Mouse (Mus musculus): ENCODE measurements around the gene Cisd3. TPM values are rescaled to one million over a fixed set of nuclear protein-coding genes. Genes with fewer than 3 reads are reported as not detected.
"Not testable (repeated sequence)": the region's sequence is repeated elsewhere in the genome, so short reads cannot be mapped to it uniquely, and the experiment has no call there.

Cisd3 gene
- polyA plus RNA-seq (2014; fragmentation: Nextera tagmentation; extraction: Ambion mirVana) = 20.8 and 21.9 TPM in 2 replicates

GRCm38 (mm10) chr11:97685613-97686321 lies at the start of gene Cisd3:
Gene Cisd3, plus strand, starts transcription at chr11:97685826.
- peak within 1 kb of the TSS; percentile 30 for H3K4me3 ChIP-seq (ENCODE audit: low read depth, low read length)
- H3K4me1 ChIP-seq (ENCODE audit: control insufficient read depth, insufficient read depth, low read length) = peaks cover 4% of the 10 kb centered on the region; the same call in 1 of the 2 replicates
- H3K27me3 ChIP-seq (ENCODE audit: control insufficient read depth, insufficient read depth, low read length) = no peaks in the 10 kb centered on the region
- H3K4me2 ChIP-seq (replicated peaks; ENCODE audit: low read depth, low read length) = peak within 1 kb of the TSS; percentile 63
- no peak within 1 kb of the TSS for H3K27ac ChIP-seq (ENCODE audit: low read length)
- ATAC-seq (ENCODE audit: insufficient number of reproducible peaks, insufficient read depth, low FRiP score, low read depth) = peak; percentile 85
- peak within 1 kb of the TSS; percentile 43; the same call in 1 of the 2 replicates for H3K9ac ChIP-seq (replicated peaks; ENCODE audit: low read depth, low read length)
- no peaks in the 10 kb centered on the region for H3K9me3 ChIP-seq (ENCODE audit: control insufficient read depth, low read depth, low read length)
- under 1% methylated on average over 43 of the region's 43 CpGs for WGBS
- peaks cover 36% of the 10 kb centered on the region for H3K36me3 ChIP-seq (ENCODE audit: control insufficient read depth, insufficient read depth, low read length)

- Histone ChIP-seq H3K27ac (ENCODE audit: low read length) (no peak overlapping the region), H3K9me3 (ENCODE audit: control insufficient read depth, low read depth, low read length) (no peaks in the 10 kb centered on the region), H3K36me3 (ENCODE audit: control insufficient read depth, insufficient read depth, low read length) (no peaks in the 10 kb centered on the region), H3K4me2 (replicated peaks; ENCODE audit: low read depth, low read length) (no peak overlapping the region), H3K27me3 (ENCODE audit: control insufficient read depth, insufficient read depth, low read length) (no peaks in the 10 kb centered on the region), H3K9ac (replicated peaks; ENCODE audit: low read depth, low read length) (no peak overlapping the region), H3K4me1 (ENCODE audit: control insufficient read depth, insufficient read depth, low read length) (no peaks in the 10 kb centered on the region), H3K4me3 (ENCODE audit: low read depth, low read length) (no peak overlapping the region)
- 54% methylated on average over 8 of the region's 8 CpGs for WGBS
- no peak for ATAC-seq (ENCODE audit: insufficient number of reproducible peaks, insufficient read depth, low FRiP score, low read depth)
These were observed 44.0 kb upstream of the Cisd3 start for GRCm38 (mm10) chr11:97641668-97642067.

- Histone ChIP-seq H3K9ac (replicated peaks; ENCODE audit: low read depth, low read length) (no peak overlapping the region), H3K27ac (ENCODE audit: low read length) (no peak overlapping the region), H3K4me3 (ENCODE audit: low read depth, low read length) (no peak overlapping the region), H3K4me1 (ENCODE audit: control insufficient read depth, insufficient read depth, low read length) (no peaks in the 10 kb centered on the region), H3K9me3 (ENCODE audit: control insufficient read depth, low read depth, low read length) (no peaks in the 10 kb centered on the region), H3K27me3 (ENCODE audit: control insufficient read depth, insufficient read depth, low read length) (no peaks in the 10 kb centered on the region), H3K4me2 (replicated peaks; ENCODE audit: low read depth, low read length) (no peak overlapping the region), H3K36me3 (ENCODE audit: control insufficient read depth, insufficient read depth, low read length) (no peaks in the 10 kb centered on the region)
- WGBS = 48% methylated on average over 2 of the region's 2 CpGs
- ATAC-seq (ENCODE audit: insufficient number of reproducible peaks, insufficient read depth, low FRiP score, low read depth) = no peak
These were observed 42.9 kb upstream of the Cisd3 start for GRCm38 (mm10) chr11:97642746-97643145.

- Histone ChIP-seq H3K4me3 (ENCODE audit: low read depth, low read length) (no peak overlapping the region), H3K9me3 (ENCODE audit: control insufficient read depth, low read depth, low read length) (no peaks in the 10 kb centered on the region), H3K27ac (ENCODE audit: low read length) (no peak overlapping the region), H3K9ac (replicated peaks; ENCODE audit: low read depth, low read length) (no peak overlapping the region), H3K27me3 (ENCODE audit: control insufficient read depth, insufficient read depth, low read length) (no peaks in the 10 kb centered on the region), H3K36me3 (ENCODE audit: control insufficient read depth, insufficient read depth, low read length) (no peaks in the 10 kb centered on the region), H3K4me1 (ENCODE audit: control insufficient read depth, insufficient read depth, low read length) (no peaks in the 10 kb centered on the region), H3K4me2 (replicated peaks; ENCODE audit: low read depth, low read length) (no peak overlapping the region)
- WGBS = 75% methylated on average over 8 of the region's 8 CpGs
- ATAC-seq (ENCODE audit: insufficient number of reproducible peaks, insufficient read depth, low FRiP score, low read depth) = no peak
These were observed 42.1 kb upstream of the Cisd3 start for GRCm38 (mm10) chr11:97643380-97644055.

GRCm38 (mm10) chr11:97644834-97645233 lies 40.8 kb upstream of the Cisd3 start:
- no peaks in the 10 kb centered on the region for H3K9me3 ChIP-seq (ENCODE audit: control insufficient read depth, low read depth, low read length)
- no peaks in the 10 kb centered on the region for H3K4me1 ChIP-seq (ENCODE audit: control insufficient read depth, insufficient read depth, low read length)
- H3K27me3 ChIP-seq (ENCODE audit: control insufficient read depth, insufficient read depth, low read length) = no peaks in the 10 kb centered on the region
- no peak overlapping the region for H3K27ac ChIP-seq (ENCODE audit: low read length)
- no peaks in the 10 kb centered on the region for H3K36me3 ChIP-seq (ENCODE audit: control insufficient read depth, insufficient read depth, low read length)
- H3K9ac ChIP-seq (replicated peaks; ENCODE audit: low read depth, low read length) = no peak overlapping the region
- ATAC-seq (ENCODE audit: insufficient number of reproducible peaks, insufficient read depth, low FRiP score, low read depth) = no peak
- no peak overlapping the region for H3K4me3 ChIP-seq (ENCODE audit: low read depth, low read length)
- H3K4me2 ChIP-seq (replicated peaks; ENCODE audit: low read depth, low read length) = no peak overlapping the region
- WGBS = 6% methylated on average over 6 of the region's 6 CpGs

- H3K36me3 ChIP-seq (ENCODE audit: control insufficient read depth, insufficient read depth, low read length); H3K9me3 ChIP-seq (ENCODE audit: control insufficient read depth, low read depth, low read length); H3K9ac ChIP-seq (replicated peaks; ENCODE audit: low read depth, low read length); H3K4me2 ChIP-seq (replicated peaks; ENCODE audit: low read depth, low read length); H3K27me3 ChIP-seq (ENCODE audit: control insufficient read depth, insufficient read depth, low read length); H3K4me3 ChIP-seq (ENCODE audit: low read depth, low read length); H3K4me1 ChIP-seq (ENCODE audit: control insufficient read depth, insufficient read depth, low read length); ATAC-seq (ENCODE audit: insufficient number of reproducible peaks, insufficient read depth, low FRiP score, low read depth); H3K27ac ChIP-seq (ENCODE audit: low read length): not testable (repeated sequence)
- WGBS = 88% methylated on average over 3 of the region's 4 CpGs
These were observed 37.1 kb upstream of the Cisd3 start for GRCm38 (mm10) chr11:97648541-97648940.

GRCm38 (mm10) chr11:97650341-97650740 lies 35.3 kb upstream of the Cisd3 start:
- Histone ChIP-seq H3K9me3 (ENCODE audit: control insufficient read depth, low read depth, low read length) (no peaks in the 10 kb centered on the region), H3K27ac (ENCODE audit: low read length) (no peak overlapping the region), H3K4me1 (ENCODE audit: control insufficient read depth, insufficient read depth, low read length) (no peaks in the 10 kb centered on the region), H3K27me3 (ENCODE audit: control insufficient read depth, insufficient read depth, low read length) (no peaks in the 10 kb centered on the region), H3K4me2 (replicated peaks; ENCODE audit: low read depth, low read length) (no peak overlapping the region), H3K9ac (replicated peaks; ENCODE audit: low read depth, low read length) (no peak overlapping the region), H3K36me3 (ENCODE audit: control insufficient read depth, insufficient read depth, low read length) (no peaks in the 10 kb centered on the region), H3K4me3 (ENCODE audit: low read depth, low read length) (no peak overlapping the region)
- ATAC-seq (ENCODE audit: insufficient number of reproducible peaks, insufficient read depth, low FRiP score, low read depth) = no peak
- WGBS = 60% methylated on average over 5 of the region's 5 CpGs

- not testable (repeated sequence) for H3K4me2 ChIP-seq (replicated peaks; ENCODE audit: low read depth, low read length); H3K9ac ChIP-seq (replicated peaks; ENCODE audit: low read depth, low read length); H3K36me3 ChIP-seq (ENCODE audit: control insufficient read depth, insufficient read depth, low read length); ATAC-seq (ENCODE audit: insufficient number of reproducible peaks, insufficient read depth, low FRiP score, low read depth); H3K9me3 ChIP-seq (ENCODE audit: control insufficient read depth, low read depth, low read length); H3K4me3 ChIP-seq (ENCODE audit: low read depth, low read length); H3K4me1 ChIP-seq (ENCODE audit: control insufficient read depth, insufficient read depth, low read length); H3K27ac ChIP-seq (ENCODE audit: low read length); H3K27me3 ChIP-seq (ENCODE audit: control insufficient read depth, insufficient read depth, low read length)
- 93% methylated on average over 11 of the region's 11 CpGs for WGBS
These were observed 32.2 kb upstream of the Cisd3 start for GRCm38 (mm10) chr11:97653376-97653775.
